Mouse (Mus musculus): ENCODE results near the gene Tmod1. TPM values are rescaled to one million over a fixed set of nuclear protein-coding genes. Genes with fewer than 3 reads are reported as not detected.

The Tmod1 gene
- polyA plus RNA-seq, 1 experiment from 2014 or later = 52.5 TPM

- Histone ChIP-seq H3K4me1 (ENCODE audit: control insufficient read depth, low read depth, low read length) (no peaks in the 10 kb centered on the region), H3K36me3 (ENCODE audit: control insufficient read depth, insufficient read depth) (peaks cover 53% of the 10 kb centered on the region), H3K27ac (ENCODE audit: low read length) (no peak overlapping the region), H3K27me3 (ENCODE audit: control insufficient read depth, insufficient read depth, low read depth, low read length) (no peaks in the 10 kb centered on the region), H3K4me2 (ENCODE audit: low read depth, low read length) (no peak overlapping the region), H3K9me3 (replicated peaks; ENCODE audit: control insufficient read depth, low read length) (no peaks in the 10 kb centered on the region), H3K4me3 (ENCODE audit: low read depth, low read length) (no peak overlapping the region), H3K9ac (ENCODE audit: low read depth, low read length) (no peak overlapping the region)
- ATAC-seq (ENCODE audit: low read depth) = no peak
- 74% methylated on average over 3 of the region's 3 CpGs for WGBS (ENCODE audit: insufficient replicate concordance)
These were observed 26.2 kb downstream of the Tmod1 start for GRCm38 (mm10) chr4:46064961-46065360.

DNA sequence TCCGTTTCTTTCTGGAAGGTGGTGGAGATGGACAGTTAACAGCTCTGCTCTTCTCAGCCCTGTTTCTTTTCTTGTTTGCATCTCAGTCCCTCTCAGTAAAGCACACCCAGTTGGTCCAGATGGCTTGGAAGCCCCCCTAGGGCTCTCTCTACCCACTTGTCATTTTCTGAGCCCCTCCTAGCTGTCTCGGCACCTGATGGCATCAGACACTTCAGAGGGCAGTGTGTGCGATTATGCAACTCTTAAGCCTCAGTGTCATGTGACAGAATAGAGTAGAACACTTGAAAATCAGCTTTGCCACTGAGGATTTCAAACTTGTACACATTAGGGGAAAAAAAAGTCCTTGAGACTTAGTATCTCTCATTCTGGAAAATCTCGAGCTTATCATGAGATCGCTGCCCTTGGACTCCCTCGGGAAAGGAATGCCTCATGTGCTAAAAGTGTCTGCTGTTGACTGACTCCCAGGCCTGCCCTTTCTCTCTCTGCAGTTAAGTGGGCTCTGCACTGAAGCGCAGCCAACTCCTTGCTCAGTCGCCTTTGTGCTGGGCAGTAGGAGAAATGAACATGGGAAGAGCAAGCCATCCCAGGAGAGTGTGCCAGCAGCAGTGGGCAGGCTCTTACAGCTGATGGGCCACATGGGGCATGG is 27.1 kb downstream of the Tmod1 start:
- H3K4me1 ChIP-seq (ENCODE audit: control insufficient read depth, low read depth, low read length) = no peaks in the 10 kb centered on the region
- WGBS (ENCODE audit: insufficient replicate concordance) = 67% methylated on average over 8 of the region's 8 CpGs
- ATAC-seq (ENCODE audit: low read depth) = no peak
- H3K27me3 ChIP-seq (ENCODE audit: control insufficient read depth, insufficient read depth, low read depth, low read length) = no peaks in the 10 kb centered on the region
- H3K4me2 ChIP-seq (ENCODE audit: low read depth, low read length) = no peak overlapping the region
- no peak overlapping the region for H3K9ac ChIP-seq (ENCODE audit: low read depth, low read length)
- peaks cover 59% of the 10 kb centered on the region for H3K36me3 ChIP-seq (ENCODE audit: control insufficient read depth, insufficient read depth)
- H3K4me3 ChIP-seq (ENCODE audit: low read depth, low read length) = no peak overlapping the region
- H3K9me3 ChIP-seq (replicated peaks; ENCODE audit: control insufficient read depth, low read length) = no peaks in the 10 kb centered on the region
- no peak overlapping the region for H3K27ac ChIP-seq (ENCODE audit: low read length)

- Histone ChIP-seq H3K4me2 (ENCODE audit: low read depth, low read length) (no peak overlapping the region), H3K27me3 (ENCODE audit: control insufficient read depth, insufficient read depth, low read depth, low read length) (no peaks in the 10 kb centered on the region), H3K36me3 (ENCODE audit: control insufficient read depth, insufficient read depth) (peaks cover 59% of the 10 kb centered on the region), H3K4me3 (ENCODE audit: low read depth, low read length) (no peak overlapping the region), H3K4me1 (ENCODE audit: control insufficient read depth, low read depth, low read length) (no peaks in the 10 kb centered on the region), H3K27ac (ENCODE audit: low read length) (no peak overlapping the region), H3K9me3 (replicated peaks; ENCODE audit: control insufficient read depth, low read length) (no peaks in the 10 kb centered on the region), H3K9ac (ENCODE audit: low read depth, low read length) (no peak overlapping the region)
- WGBS (ENCODE audit: insufficient replicate concordance) = 91% methylated on average over 3 of the region's 3 CpGs
- ATAC-seq (ENCODE audit: low read depth) = no peak
These were observed 29.3 kb downstream of the Tmod1 start for GRCm38 (mm10) chr4:46068060-46068459.

DNA sequence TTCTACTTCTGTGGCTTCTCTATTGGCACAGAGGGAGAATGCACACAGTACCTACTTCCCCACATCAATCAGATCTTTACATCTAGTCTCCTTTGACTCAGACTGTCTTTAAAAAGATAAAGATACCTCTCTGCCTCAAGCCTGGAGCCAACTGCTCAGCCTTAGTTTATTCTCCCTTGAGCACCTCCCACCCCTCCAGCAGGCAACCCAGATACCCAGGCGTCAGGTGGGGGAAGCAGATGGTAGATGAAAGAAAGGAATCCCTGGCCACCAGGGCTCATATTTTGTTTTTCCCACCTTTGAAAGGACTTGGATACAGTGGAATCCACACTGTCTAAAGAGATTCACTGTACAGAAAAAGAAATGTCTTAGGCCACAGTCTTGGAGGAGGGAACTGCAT is 29.8 kb downstream of the Tmod1 start:
- H3K27me3 ChIP-seq (ENCODE audit: control insufficient read depth, insufficient read depth, low read depth, low read length) = no peaks in the 10 kb centered on the region
- H3K9ac ChIP-seq (ENCODE audit: low read depth, low read length) = no peak overlapping the region
- no peak overlapping the region for H3K27ac ChIP-seq (ENCODE audit: low read length)
- H3K9me3 ChIP-seq (replicated peaks; ENCODE audit: control insufficient read depth, low read length) = no peaks in the 10 kb centered on the region
- H3K36me3 ChIP-seq (ENCODE audit: control insufficient read depth, insufficient read depth) = peaks cover 54% of the 10 kb centered on the region
- H3K4me3 ChIP-seq (ENCODE audit: low read depth, low read length) = no peak overlapping the region
- no peak for ATAC-seq (ENCODE audit: low read depth)
- no peaks in the 10 kb centered on the region for H3K4me1 ChIP-seq (ENCODE audit: control insufficient read depth, low read depth, low read length)
- no peak overlapping the region for H3K4me2 ChIP-seq (ENCODE audit: low read depth, low read length)
- WGBS (ENCODE audit: insufficient replicate concordance) = 41% methylated on average over 1 of the region's 1 CpGs

DNA sequence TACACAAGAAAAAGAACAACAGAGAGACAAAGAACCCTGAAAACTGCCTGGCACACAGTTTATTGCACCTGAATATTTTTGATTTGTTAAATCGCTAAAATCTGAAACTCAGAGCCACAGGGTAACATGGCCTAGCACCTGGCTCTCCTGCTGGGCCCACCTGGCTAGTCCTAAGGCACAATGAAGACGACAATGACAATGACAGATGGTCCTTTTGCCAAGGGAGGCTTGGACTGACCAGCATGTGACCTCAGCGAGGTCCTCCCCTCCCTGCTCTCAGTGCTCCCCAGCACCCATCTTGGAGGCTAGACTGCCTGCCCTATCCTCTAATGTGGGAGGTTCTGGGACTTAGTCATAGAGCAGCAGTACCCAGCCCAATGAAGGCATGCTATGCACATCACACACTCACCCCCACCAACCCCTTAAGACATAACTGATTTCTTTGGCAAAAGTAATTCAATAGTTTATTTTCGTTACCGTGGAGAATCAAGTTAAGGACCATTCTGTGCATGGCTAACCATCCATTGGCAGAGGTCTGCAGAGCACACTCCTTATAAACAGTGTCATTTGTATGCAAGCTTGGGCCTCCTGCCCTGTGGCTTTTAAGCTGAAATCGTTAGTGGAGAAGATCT is 31.2 kb downstream of the Tmod1 start:
- ATAC-seq (ENCODE audit: low read depth) = no peak
- Histone ChIP-seq H3K9me3 (replicated peaks; ENCODE audit: control insufficient read depth, low read length) (no peaks in the 10 kb centered on the region), H3K4me2 (ENCODE audit: low read depth, low read length) (no peak overlapping the region), H3K36me3 (ENCODE audit: control insufficient read depth, insufficient read depth) (peaks cover 44% of the 10 kb centered on the region), H3K27ac (ENCODE audit: low read length) (no peak overlapping the region), H3K4me3 (ENCODE audit: low read depth, low read length) (no peak overlapping the region), H3K9ac (ENCODE audit: low read depth, low read length) (no peak overlapping the region), H3K4me1 (ENCODE audit: control insufficient read depth, low read depth, low read length) (no peaks in the 10 kb centered on the region), H3K27me3 (ENCODE audit: control insufficient read depth, insufficient read depth, low read depth, low read length) (no peaks in the 10 kb centered on the region)
- 82% methylated on average over 6 of the region's 6 CpGs for WGBS (ENCODE audit: insufficient replicate concordance)

DNA sequence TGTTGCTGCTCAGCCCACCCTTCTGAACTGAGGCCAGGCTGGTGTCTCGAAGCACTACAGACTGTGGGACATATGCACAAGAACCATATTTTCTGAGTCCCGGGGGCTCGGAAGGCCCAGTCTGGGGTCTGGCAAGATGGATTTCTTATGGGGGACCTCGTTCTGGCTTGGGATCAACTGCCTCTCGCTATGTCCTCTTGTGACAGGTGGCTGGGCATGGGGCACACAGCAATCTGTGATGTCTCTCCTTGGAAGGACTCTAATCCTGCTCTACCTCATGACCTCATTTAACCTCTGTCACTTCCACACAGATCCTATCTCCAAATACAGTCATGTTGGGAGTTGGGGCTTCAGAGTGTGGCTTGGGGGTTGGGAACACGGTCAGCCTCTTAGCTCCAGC is 33.9 kb downstream of the Tmod1 start:
- WGBS (ENCODE audit: insufficient replicate concordance) = 88% methylated on average over 6 of the region's 6 CpGs
- peaks cover 27% of the 10 kb centered on the region for H3K36me3 ChIP-seq (ENCODE audit: control insufficient read depth, insufficient read depth)
- no peak for ATAC-seq (ENCODE audit: low read depth)

GRCm38 (mm10) chr4:46073736-46074135 is 35.0 kb downstream of the Tmod1 start:
- H3K4me1 ChIP-seq (ENCODE audit: control insufficient read depth, low read depth, low read length) = no peaks in the 10 kb centered on the region
- no peaks in the 10 kb centered on the region for H3K9me3 ChIP-seq (replicated peaks; ENCODE audit: control insufficient read depth, low read length)
- peaks cover 27% of the 10 kb centered on the region for H3K36me3 ChIP-seq (ENCODE audit: control insufficient read depth, insufficient read depth)
- H3K27me3 ChIP-seq (ENCODE audit: control insufficient read depth, insufficient read depth, low read depth, low read length) = no peaks in the 10 kb centered on the region
- WGBS (ENCODE audit: insufficient replicate concordance) = 68% methylated on average over 4 of the region's 4 CpGs
- H3K9ac ChIP-seq (ENCODE audit: low read depth, low read length) = no peak overlapping the region
- H3K27ac ChIP-seq (ENCODE audit: low read length) = no peak overlapping the region
- no peak overlapping the region for H3K4me2 ChIP-seq (ENCODE audit: low read depth, low read length)
- H3K4me3 ChIP-seq (ENCODE audit: low read depth, low read length) = no peak overlapping the region
- no peak for ATAC-seq (ENCODE audit: low read depth)

More for the DNA sequence above, 33.9 kb downstream of the Tmod1 start:
- Histone ChIP-seq H3K4me2 (ENCODE audit: low read depth, low read length) (no peak overlapping the region), H3K27ac (ENCODE audit: low read length) (no peak overlapping the region), H3K9ac (ENCODE audit: low read depth, low read length) (no peak overlapping the region), H3K4me1 (ENCODE audit: control insufficient read depth, low read depth, low read length) (no peaks in the 10 kb centered on the region), H3K4me3 (ENCODE audit: low read depth, low read length) (no peak overlapping the region), H3K27me3 (ENCODE audit: control insufficient read depth, insufficient read depth, low read depth, low read length) (no peaks in the 10 kb centered on the region), H3K9me3 (replicated peaks; ENCODE audit: control insufficient read depth, low read length) (no peaks in the 10 kb centered on the region)

- Histone ChIP-seq H3K9ac (ENCODE audit: low read depth, low read length) (no peak overlapping the region), H3K36me3 (ENCODE audit: control insufficient read depth, insufficient read depth) (peaks cover 31% of the 10 kb centered on the region), H3K4me1 (ENCODE audit: control insufficient read depth, low read depth, low read length) (no peaks in the 10 kb centered on the region), H3K9me3 (replicated peaks; ENCODE audit: control insufficient read depth, low read length) (no peaks in the 10 kb centered on the region), H3K27me3 (ENCODE audit: control insufficient read depth, insufficient read depth, low read depth, low read length) (no peaks in the 10 kb centered on the region), H3K4me2 (ENCODE audit: low read depth, low read length) (no peak overlapping the region), H3K27ac (ENCODE audit: low read length) (no peak overlapping the region), H3K4me3 (ENCODE audit: low read depth, low read length) (no peak overlapping the region)
- no peak for ATAC-seq (ENCODE audit: low read depth)
- WGBS (ENCODE audit: insufficient replicate concordance) = 77% methylated on average over 3 of the region's 3 CpGs
These were observed 36.9 kb downstream of the Tmod1 start for GRCm38 (mm10) chr4:46075664-46076063.

DNA sequence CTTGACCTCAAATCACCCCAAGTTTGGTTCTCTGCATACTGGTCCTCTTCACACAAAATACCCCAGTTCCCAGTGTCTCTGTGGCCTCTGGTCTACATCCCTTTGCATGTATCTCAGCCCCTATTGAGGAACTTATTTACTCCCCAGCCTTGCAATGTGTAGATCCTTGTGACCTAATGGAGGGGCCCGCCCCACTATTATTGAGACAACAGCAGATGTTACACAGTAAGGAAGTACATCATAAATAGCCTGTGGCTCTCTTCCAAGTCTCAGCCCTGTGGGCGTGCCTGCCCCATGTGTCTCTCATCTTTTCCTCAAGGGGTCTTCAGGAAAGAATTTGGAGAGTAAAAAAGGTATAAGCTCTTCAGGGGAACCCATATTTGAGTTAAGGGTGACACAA is 38.2 kb downstream of the Tmod1 start:
- no peaks in the 10 kb centered on the region for H3K4me1 ChIP-seq (ENCODE audit: control insufficient read depth, low read depth, low read length)
- no peaks in the 10 kb centered on the region for H3K27me3 ChIP-seq (ENCODE audit: control insufficient read depth, insufficient read depth, low read depth, low read length)
- WGBS (ENCODE audit: insufficient replicate concordance) = 70% methylated on average over 2 of the region's 2 CpGs
- H3K4me3 ChIP-seq (ENCODE audit: low read depth, low read length) = no peak overlapping the region
- ATAC-seq (ENCODE audit: low read depth) = no peak
- H3K9ac ChIP-seq (ENCODE audit: low read depth, low read length) = no peak overlapping the region
- H3K9me3 ChIP-seq (replicated peaks; ENCODE audit: control insufficient read depth, low read length) = no peaks in the 10 kb centered on the region
- no peak overlapping the region for H3K4me2 ChIP-seq (ENCODE audit: low read depth, low read length)
- H3K36me3 ChIP-seq (ENCODE audit: control insufficient read depth, insufficient read depth) = peaks cover 22% of the 10 kb centered on the region
- H3K27ac ChIP-seq (ENCODE audit: low read length) = no peak overlapping the region

Measured in liver, embryonic 16.5 days (tissue).